Mouse (Mus musculus) heart, adult 2 months (tissue): ENCODE measurements at regions not wholly inside any gene's neighbourhood (a gene's known extent, or its start where the extent isn't known, plus 50 kb on each side); places are given as distances from the start of the nearest gene placed in this dataset.

Experiments
- DNase-seq, 2 experiments: peaks; one replicate each; pipeline ENCODE4 v3.0.0; 2021
- H3K27ac ChIP-seq: fragments of 200-600 bp; 2 replicates; pipeline ENCODE4 v1.8.1; 2022
- H3K27me3 ChIP-seq: fragments of 200-500 bp; 2 replicates; pipeline ENCODE4 v1.6.1; 2012; ENCODE audit warnings: mild to moderate bottlenecking, low read length, inconsistent platforms, mixed read lengths; ENCODE audit not compliant: control insufficient read depth, insufficient read depth
- H3K36me3 ChIP-seq: fragments of 200-500 bp; 2 replicates; pipeline ENCODE4 v1.6.1; 2012; ENCODE audit warnings: low read length, inconsistent platforms; ENCODE audit not compliant: control insufficient read depth, insufficient read depth
- H3K4me1 ChIP-seq: fragments of 200-500 bp; 2 replicates; pipeline ENCODE4 v1.6.1; 2011; ENCODE audit warnings: low read length; ENCODE audit not compliant: control insufficient read depth, insufficient read depth
- H3K4me3 ChIP-seq: fragments of 200-600 bp; 2 replicates; pipeline ENCODE4 v1.8.1; 2022
- H3K79me2 ChIP-seq: fragments of 200-500 bp; replicated peaks from 2 replicates; pipeline ENCODE4 v1.6.1; 2012; ENCODE audit warnings: mild to moderate bottlenecking, inconsistent platforms, low read length, moderate library complexity, mixed read lengths; ENCODE audit not compliant: control insufficient read depth, insufficient read depth
- H3K9ac ChIP-seq: fragments of 200-500 bp; 2 replicates; pipeline ENCODE4 v1.6.1; 2012; ENCODE audit warnings: low read depth, mild to moderate bottlenecking, control low read depth, inconsistent platforms, low read length, mixed read lengths
- CTCF ChIP-seq: fragments of 200-600 bp; IDR thresholded peaks from 2 replicates; pipeline ENCODE4 v1.8.1; 2022; ENCODE audit warnings: antibody characterized with exemption, mild to moderate bottlenecking, moderate library complexity
- EP300 ChIP-seq: fragments of 200-500 bp; IDR thresholded peaks from 2 replicates; pipeline ENCODE4 v1.6.1; 2011; ENCODE audit warnings: low read depth, low read length, control low read depth; ENCODE audit not compliant: insufficient read depth
- POLR2A ChIP-seq: fragments of 200-500 bp; IDR thresholded peaks from 2 replicates; pipeline ENCODE4 v1.6.1; 2011; ENCODE audit warnings: mild to moderate bottlenecking, low read depth, low read length, control low read depth; ENCODE audit not compliant: insufficient read depth
- WGBS: fragments of 180-500 bp; shearing (Covaris S2); methylation state at CpG from one replicate; pipeline ENCODE4 v1.1.7; 2018; 5-methylcytosine and 5-hydroxymethylcytosine counted together
- intact Hi-C: fragments of 180-260 bp; cut with DNase I; formaldehyde crosslinking; loops from one replicate; pipeline ENCODE4 v1.15.1; 2025

- Histone ChIP-seq H3K27ac (no peak overlapping the region), H3K4me1 (peaks cover 2% of the 10 kb centered on the region; the same call in 1 of the 2 replicates), H3K4me3 (no peak overlapping the region), H3K27me3 (no peaks in the 10 kb centered on the region), H3K36me3 (no peaks in the 10 kb centered on the region), H3K9ac (no peak overlapping the region), H3K79me2 (no peaks in the 10 kb centered on the region)
- intact Hi-C loops: loop anchor here (10.0 kb wide), 1 partner anchor 1041 kb away; the partner anchor contains the start of gene Sc5d
- 80% methylated on average over 11 of the region's 11 CpGs for WGBS
- no peak for DNase-seq
- no peak for TF ChIP-seq EP300
- TF ChIP-seq CTCF: no peak
- no peak for TF ChIP-seq POLR2A
Observed at GRCm38 (mm10) chr9:41223406-41223805, 61.9 kb upstream of the Ubash3b start.

GRCm38 (mm10) chr9:41222346-41223015 lies 61.0 kb upstream of the Ubash3b start:
- H3K27ac ChIP-seq: no peak overlapping the region
- H3K27me3 ChIP-seq: no peaks in the 10 kb centered on the region
- H3K36me3 ChIP-seq: no peaks in the 10 kb centered on the region
- peaks cover 2% of the 10 kb centered on the region; the same call in 1 of the 2 replicates for H3K4me1 ChIP-seq
- no peaks in the 10 kb centered on the region for H3K79me2 ChIP-seq
- H3K9ac ChIP-seq: no peak overlapping the region
- intact Hi-C loops: loop anchor here (10.0 kb wide), 1 partner anchor 1042 kb away; the partner anchor contains the start of gene Sc5d
- DNase-seq: no peak
- H3K4me3 ChIP-seq: no peak overlapping the region
- TF ChIP-seq EP300: no peak
- TF ChIP-seq POLR2A: no peak
- TF ChIP-seq CTCF: no peak
- WGBS: 83% methylated on average over 16 of the region's 16 CpGs

- 64% methylated on average over 4 of the region's 4 CpGs for WGBS
- H3K9ac ChIP-seq: no peak overlapping the region
Observed at GRCm38 (mm10) chr9:41221110-41221790, 59.8 kb upstream of the Ubash3b start.

GRCm38 (mm10) chr9:41220105-41220669 lies 58.7 kb upstream of the Ubash3b start:
- no peak overlapping the region for H3K4me3 ChIP-seq
- no peak overlapping the region for H3K9ac ChIP-seq
- intact Hi-C loops: loop anchor here (10.0 kb wide), 1 partner anchor 1045 kb away; the partner anchor contains the start of gene Sc5d
- peaks cover 2% of the 10 kb centered on the region; the same call in 1 of the 2 replicates for H3K4me1 ChIP-seq
- no peak for DNase-seq
- no peaks in the 10 kb centered on the region for H3K79me2 ChIP-seq
- H3K27ac ChIP-seq: no peak overlapping the region
- 89% methylated on average over 3 of the region's 3 CpGs for WGBS
- no peaks in the 10 kb centered on the region for H3K36me3 ChIP-seq
- no peaks in the 10 kb centered on the region for H3K27me3 ChIP-seq
- no peak for TF ChIP-seq POLR2A
- TF ChIP-seq CTCF: no peak
- no peak for TF ChIP-seq EP300

More at GRCm38 (mm10) chr9:41221110-41221790, 59.8 kb upstream of the Ubash3b start:
- peaks cover 2% of the 10 kb centered on the region; the same call in 1 of the 2 replicates for H3K4me1 ChIP-seq
- no peak overlapping the region for H3K27ac ChIP-seq
- H3K36me3 ChIP-seq: no peaks in the 10 kb centered on the region
- no peaks in the 10 kb centered on the region for H3K27me3 ChIP-seq
- TF ChIP-seq EP300: no peak
- no peak for TF ChIP-seq POLR2A
- TF ChIP-seq CTCF: no peak
- intact Hi-C loops: loop anchor here (10.0 kb wide), 1 partner anchor 1044 kb away; the partner anchor contains the start of gene Sc5d
- no peaks in the 10 kb centered on the region for H3K79me2 ChIP-seq
- DNase-seq: no peak
- H3K4me3 ChIP-seq: no peak overlapping the region

- H3K27me3 ChIP-seq: no peaks in the 10 kb centered on the region
- H3K36me3 ChIP-seq: no peaks in the 10 kb centered on the region
- intact Hi-C loops: no loop called here
- no peak overlapping the region for H3K9ac ChIP-seq
- no peak overlapping the region for H3K4me3 ChIP-seq
- 82% methylated on average over 6 of the region's 6 CpGs for WGBS
- H3K27ac ChIP-seq: no peak overlapping the region
- TF ChIP-seq POLR2A (no peak), CTCF (no peak), EP300 (no peak)
- no peak for DNase-seq
- H3K4me1 ChIP-seq: peaks cover 2% of the 10 kb centered on the region; the same call in 1 of the 2 replicates
- no peaks in the 10 kb centered on the region for H3K79me2 ChIP-seq
Observed at GRCm38 (mm10) chr9:41218702-41219101, 57.2 kb upstream of the Ubash3b start.
